Mouse (Mus musculus) retina, postnatal 1 day (tissue): ENCODE results near the gene Edem1.

ENCODE experiments used
- DNase-seq: peaks from one replicate; pipeline ENCODE4 v3.0.0-alpha.2; 2012

Gene Edem1

DNA sequence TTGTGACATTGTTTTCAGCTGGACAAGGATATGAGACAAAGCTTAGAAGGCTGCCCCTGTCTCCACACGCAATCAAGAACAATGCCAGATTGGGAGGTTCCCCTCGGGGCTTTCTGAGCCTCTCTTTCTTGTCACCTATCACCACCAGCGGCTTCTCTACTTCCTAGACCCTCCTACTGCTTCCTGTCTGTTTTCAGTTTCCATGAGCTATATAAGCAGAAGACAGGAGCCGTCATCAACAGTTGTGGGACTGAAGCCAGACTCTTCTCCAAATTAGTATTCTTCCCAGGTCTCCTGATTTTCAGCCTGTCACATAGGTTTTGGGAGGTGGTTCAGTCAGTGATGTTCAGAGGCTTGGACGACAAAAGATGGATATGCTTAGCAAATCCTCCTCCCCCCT is 47.6 kb downstream of the Edem1 start:
- DNase-seq = no peak

GRCm38 (mm10) chr6:108876486-108876885 is 48.0 kb downstream of the Edem1 start:
- no peak for DNase-seq

GRCm38 (mm10) chr6:108880368-108881013 is 52.0 kb downstream of the Edem1 start:
- DNase-seq = no peak

DNA sequence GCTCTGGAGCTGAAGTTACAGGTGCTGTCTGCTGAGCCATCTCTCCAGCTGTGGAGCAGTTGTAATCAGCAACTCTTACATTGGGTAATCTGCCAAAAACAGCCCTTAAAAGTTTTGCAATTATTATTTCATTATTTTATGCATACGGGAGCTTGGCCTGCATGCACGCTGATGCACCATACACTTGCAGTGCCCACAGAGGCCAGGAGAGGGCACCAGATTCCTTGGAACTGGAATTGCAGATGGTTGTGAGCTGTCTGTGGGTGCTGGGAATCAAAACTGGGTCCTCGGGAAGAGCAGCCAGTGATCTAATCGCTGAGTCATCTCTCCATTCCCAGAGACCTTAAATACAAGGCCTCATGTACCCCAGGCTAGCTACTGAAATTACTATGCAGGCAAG is 52.6 kb downstream of the Edem1 start:
- no peak for DNase-seq

GRCm38 (mm10) chr6:108883826-108884225 is 55.4 kb downstream of the Edem1 start:
- no peak for DNase-seq

- no peak for DNase-seq
Measured at GRCm38 (mm10) chr6:108884603-108885002, 56.2 kb downstream of the Edem1 start.

DNA sequence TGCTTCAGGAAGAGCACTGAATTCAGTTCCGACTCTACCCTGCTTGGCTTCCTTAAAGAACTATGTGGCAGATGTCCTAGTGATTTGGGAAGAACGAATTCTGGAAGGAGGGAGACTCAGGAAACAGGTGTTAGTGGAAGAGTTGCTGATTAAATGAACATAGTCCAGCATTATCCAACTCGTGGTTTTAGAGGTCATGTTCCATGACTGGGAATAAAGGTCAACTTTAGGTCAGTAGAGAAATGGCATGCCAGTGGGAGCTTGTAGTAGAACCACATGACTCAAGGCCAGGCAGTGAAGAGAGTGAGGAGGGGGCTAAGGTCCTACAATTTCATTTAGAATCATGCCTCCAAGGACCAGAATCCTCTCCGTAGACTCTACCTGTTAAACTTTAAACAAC is 57.9 kb downstream of the Edem1 start:
- DNase-seq = no peak

DNA sequence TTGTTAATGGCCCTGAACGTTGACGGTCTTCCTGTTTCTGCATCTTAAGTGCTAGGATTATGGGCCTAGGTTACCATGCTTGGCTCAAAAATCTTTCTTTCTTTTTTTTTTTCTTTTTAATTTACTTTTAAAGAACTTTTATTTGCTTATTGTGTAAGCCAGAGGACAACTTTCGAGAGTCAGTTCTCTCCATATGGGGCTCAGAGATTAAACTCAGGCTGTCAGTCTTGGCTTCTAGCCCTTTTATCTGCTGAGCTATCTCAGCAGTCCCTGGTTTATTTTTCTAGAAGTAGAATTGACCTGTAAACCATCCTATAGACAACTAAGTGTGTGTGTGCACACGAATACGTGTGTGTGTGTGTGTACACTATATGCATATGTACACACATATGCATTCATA is 64.1 kb downstream of the Edem1 start:
- DNase-seq = no peak

DNA sequence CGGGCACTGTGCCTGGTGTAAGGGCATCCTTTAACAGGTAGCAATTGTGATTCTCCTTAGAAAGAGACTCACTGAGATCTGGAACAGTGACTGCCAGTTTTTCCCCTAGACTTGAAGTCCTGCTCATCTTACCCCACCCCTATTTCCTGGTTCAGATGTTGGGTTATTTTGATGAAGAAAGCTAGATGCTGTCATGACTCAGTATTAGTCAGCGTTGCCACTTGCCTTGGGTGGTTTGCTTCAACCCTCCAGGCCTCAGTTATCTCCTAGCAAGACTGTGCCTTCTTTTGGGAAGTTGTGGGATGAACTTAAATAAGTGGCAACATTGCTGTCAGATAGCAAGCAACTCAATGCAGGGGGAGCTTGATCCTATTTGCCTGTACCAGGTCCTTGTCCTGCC is 66.7 kb downstream of the Edem1 start:
- no peak for DNase-seq

DNA sequence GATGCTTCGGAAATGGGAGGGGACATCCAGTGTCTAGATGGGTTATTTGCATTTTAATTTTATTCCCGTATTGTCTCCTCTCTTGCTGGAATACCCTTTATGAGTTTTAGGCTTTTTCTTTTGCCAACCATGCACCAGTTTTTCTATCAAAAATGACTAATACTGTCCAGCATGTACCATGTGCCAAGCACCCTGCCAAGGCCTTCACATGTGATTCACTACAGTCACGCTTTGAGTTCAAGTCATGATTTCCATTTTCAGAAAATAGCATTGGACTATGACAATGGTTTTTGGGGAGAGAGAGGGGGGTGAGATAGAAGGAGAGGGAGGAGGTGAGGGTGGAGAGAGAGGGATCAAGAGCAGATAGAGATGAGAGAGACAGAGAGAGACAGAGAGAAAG is 67.5 kb downstream of the Edem1 start:
- no peak for DNase-seq

DNA sequence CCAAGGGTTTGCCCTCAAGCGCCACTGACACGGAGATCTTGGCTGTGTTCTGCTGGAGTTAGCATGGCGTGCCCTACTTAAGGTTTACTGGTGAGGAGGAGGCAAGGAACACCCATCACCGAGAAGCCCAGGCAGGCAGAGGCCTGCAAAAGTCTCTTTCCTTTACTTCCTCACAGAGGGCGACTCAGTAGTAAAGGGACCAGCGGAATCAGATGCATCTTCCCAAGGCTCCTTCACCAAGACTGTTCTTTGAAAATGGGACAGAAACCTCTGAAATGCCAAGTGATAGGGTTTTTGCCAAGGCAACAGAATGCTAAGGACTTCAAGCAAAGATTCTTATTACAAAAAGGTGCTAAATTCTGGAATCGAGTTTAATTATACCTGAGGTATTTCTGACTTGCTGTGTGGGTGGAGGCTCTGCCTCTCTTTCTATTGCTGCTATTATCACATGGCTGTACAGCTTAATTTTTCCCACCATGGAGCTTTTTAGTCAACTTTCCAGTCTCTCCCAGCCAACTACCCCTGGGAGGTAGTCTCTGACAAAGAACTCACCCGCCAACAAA is 68.2 kb downstream of the Edem1 start:
- DNase-seq = no peak

- DNase-seq = no peak
Measured at GRCm38 (mm10) chr6:108899231-108899630, 70.8 kb downstream of the Edem1 start.

- no peak for DNase-seq
Measured at GRCm38 (mm10) chr6:108902124-108902523, 73.7 kb downstream of the Edem1 start.

GRCm38 (mm10) chr6:108903280-108903679 is 74.8 kb downstream of the Edem1 start:
- no peak for DNase-seq

DNA sequence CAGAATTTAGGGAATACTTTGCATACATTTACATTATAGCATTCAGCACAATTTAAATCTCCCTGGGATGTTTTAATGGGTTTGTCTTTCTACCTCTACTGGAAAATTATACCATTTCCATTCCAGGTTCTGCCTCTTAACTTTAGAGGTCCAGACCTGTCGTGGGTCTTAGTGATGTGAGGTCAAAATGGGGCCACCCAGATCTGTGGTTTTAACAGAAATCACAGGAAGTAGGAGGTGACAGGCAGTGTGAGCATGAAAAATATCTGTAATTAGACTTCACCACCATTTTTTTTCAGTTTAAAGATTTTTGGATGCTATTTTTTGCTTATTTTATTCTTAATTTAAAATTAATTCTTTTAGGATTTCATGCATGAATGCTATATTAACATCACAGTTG is 78.1 kb downstream of the Edem1 start:
- no peak for DNase-seq
